Mouse (Mus musculus) brain, embryonic 14.5 days (tissue): ENCODE results near the gene Tbc1d15.

Experiments used
- CTCF ChIP-seq: fragments of 200-500 bp; IDR thresholded peaks from 2 replicates; pipeline ENCODE4 v1.5.1; 2012; ENCODE audit warnings: inconsistent platforms, mild to moderate bottlenecking, moderate library complexity, borderline replicate concordance; ENCODE audit not compliant: insufficient read depth, insufficient read length; ENCODE audit errors: extremely low read depth
- POLR2A ChIP-seq: fragments of 200-500 bp; IDR thresholded peaks from 2 replicates; pipeline ENCODE4 v1.6.1; 2012; ENCODE audit warnings: mild to moderate bottlenecking, inconsistent platforms, borderline replicate concordance; ENCODE audit not compliant: poor library complexity, insufficient read depth, insufficient read length, severe bottlenecking; ENCODE audit errors: extremely low read depth

DNA sequence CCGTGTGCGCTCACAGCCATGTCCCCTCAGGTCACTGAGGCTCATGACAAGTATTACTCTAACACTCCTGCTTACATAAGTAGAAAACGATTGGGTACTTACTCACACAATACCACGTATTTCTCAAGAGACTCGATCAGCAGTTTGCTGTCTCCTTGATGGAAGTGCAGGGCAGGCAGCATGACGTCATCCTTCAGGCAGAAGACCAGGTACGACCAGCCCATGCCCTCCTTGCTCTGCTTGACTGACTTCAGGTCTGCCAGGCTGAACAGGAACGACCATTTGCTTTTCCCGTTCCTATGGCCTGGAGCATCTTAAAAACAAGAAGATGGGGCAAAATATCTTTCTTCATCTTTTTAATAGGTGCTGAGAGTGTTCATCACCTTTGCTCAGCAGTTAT lies 22.2 kb downstream of the Tbc1d15 start:
- TF ChIP-seq CTCF: no peak
- TF ChIP-seq POLR2A: no peak
